Mouse (Mus musculus) thymus, postnatal 4 days (tissue): ENCODE data around the gene Gm10128.
A peak's percentile ranks its signal among the peaks of the same experiment; 100 is the strongest.
"Not testable (repeated sequence)": the region's sequence is repeated elsewhere in the genome, so short reads cannot be mapped to it uniquely, and the experiment has no call there.

Experiments used
- DNase-seq: peaks from one replicate; pipeline ENCODE4 v3.0.0; 2021

The Gm10128 gene

DNA sequence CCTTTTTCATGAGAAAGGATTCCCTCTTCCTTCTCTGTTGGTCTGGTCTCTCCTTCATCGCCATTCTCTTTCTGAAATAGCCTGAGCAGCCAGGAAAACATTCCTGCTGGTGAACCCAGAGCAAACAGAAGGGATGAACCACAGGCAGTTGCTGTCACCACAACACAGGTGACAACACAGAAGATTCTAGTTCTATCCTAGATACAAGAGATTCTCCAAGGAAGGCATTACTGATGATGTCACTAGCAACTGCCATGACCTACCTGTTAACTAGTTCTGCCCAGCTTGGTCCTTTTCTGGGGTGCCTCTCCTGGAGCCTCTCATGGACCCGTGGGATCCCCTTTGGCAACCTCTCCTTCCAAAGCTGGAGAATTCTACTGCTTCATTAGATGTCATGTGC, at the start of gene Gm10128:
Gm10128 (minus strand) TSS at position 101 of the 400 bp plus-strand sequence.
- DNase-seq = not testable (repeated sequence)

DNA sequence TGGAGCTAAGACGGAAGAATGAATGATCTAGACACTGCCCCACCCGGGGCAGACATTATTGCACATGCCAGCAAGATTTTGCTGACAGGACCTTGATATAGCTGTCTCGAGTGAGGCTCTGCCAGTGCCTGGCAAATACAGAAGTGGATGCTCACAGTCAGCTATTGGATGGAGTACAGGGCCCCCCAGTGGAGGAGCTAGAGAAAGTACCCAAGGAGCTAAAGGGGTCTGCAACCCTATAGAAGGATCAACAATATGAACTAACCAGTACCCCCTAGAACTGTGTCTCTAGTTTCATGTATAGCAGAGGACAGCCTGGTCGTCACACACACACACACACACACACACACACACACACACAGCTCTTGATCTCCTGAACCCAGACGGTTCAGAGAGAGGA, 37.4 kb upstream of the Gm10128 start:
- not testable (repeated sequence) for DNase-seq

DNA sequence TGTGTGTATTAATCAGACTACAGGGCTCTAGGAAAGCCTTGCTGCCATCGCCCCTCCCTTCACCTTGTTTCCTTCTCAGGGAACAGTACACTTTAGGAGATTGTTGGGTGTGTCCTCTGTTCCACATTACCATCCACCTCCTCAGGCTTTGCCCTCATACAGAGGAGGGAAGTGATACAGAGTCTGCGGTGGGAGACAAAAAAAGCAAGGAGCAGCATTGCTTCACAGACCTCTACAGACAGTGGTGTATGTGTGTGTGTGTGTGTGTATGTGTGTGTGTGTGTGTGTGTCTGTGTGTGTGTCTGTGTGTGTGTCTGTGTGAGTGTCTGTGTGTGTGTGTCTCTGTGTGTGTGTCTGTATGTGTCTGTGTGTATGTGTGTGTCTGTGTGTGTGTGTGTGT, 18.7 kb upstream of the Gm10128 start:
- not testable (repeated sequence) for DNase-seq

DNA sequence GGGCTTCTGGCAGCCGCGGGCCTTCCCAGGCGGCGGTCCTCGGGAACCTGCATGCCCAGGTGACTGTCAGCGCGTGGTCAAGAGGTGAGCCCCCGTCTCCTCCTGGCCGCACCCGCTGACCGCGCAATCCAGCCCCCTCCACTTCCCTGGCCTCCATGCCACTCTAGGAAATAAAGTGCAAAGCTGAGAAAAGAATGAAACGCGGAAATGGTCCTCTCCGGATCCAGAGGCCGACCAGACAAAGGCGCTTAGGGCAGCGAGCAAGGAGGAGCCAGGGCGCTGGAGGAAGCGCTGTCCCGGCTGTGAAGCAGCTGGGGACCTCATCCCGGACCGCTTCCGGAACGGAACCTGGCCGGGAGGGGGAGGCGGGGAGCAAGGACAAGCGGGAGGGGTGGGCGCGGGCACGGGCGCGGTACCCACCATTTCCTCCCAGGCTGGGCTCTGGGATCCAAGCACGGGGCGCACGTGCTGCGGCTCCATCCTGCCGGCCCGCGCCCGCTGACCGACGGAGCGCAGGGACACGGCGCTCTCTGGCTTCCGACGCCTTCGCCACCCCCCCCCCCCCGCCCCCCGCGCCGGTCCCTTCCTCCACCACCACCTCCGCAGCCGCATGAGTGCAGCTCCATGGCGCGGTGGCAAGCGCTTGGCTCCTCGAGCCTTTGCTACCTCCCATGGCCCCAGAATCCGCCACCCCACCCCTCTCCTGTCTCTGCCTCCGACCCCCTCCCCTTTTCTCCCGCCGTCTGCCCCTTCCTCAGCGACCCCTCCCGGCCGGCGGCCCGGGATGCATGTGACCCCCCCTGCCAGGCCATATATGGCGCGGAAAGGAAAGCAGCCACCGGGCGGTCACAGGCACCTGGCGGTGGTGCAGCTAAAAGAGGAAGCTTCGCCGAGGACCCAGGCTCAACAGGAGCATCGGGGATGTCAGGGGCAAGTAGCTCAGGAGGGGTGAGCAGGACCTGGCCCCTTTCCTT, 14.6 kb upstream of the Gm10128 start:
- DNase-seq = peak; percentile 15

DNA sequence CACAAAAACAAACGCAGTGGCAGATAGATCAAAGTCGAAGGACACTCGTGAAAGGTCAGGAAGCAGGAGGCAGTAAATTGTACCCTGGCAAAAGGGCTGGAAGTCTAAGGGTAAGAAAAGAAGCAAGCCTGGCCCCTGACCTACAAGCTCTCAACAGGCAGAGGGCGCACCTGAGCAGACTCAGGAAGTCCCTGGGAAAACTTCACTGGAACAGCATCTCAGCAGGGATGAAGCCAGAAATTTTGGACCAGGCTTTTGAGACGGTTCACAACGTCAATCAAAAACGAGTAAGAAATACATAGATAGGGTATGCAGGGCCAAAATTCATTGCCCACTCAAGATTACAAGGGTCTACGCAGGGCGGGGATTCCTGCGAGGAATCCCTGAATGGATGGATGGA, 13.7 kb upstream of the Gm10128 start:
- not testable (repeated sequence) for DNase-seq

DNA sequence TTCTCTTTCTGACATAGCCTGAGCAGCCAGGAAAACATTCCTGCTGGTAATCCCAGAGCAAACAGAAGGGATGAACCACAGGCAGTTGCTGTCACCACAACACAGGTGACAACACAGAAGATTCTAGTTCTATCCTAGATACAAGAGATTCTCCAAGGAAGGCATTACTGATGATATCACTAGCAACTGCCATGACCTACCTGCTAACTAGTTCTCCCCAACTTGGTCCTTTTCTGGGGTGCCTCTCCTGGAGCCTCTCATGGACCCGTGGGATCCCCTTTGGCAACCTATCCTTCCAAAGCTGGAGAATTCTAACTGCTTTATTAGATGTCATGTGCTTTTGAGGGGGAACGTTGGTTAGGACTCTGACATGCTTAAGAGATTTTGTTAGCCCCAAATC, 48.3 kb downstream of the Gm10128 start, which contains the start of gene Gm10338:
Gm10338 (minus strand) TSS at position 101 of the 400 bp plus-strand sequence.
- DNase-seq = not testable (repeated sequence)
